Mouse (Mus musculus): ENCODE results near the gene Taar2.

DNA sequence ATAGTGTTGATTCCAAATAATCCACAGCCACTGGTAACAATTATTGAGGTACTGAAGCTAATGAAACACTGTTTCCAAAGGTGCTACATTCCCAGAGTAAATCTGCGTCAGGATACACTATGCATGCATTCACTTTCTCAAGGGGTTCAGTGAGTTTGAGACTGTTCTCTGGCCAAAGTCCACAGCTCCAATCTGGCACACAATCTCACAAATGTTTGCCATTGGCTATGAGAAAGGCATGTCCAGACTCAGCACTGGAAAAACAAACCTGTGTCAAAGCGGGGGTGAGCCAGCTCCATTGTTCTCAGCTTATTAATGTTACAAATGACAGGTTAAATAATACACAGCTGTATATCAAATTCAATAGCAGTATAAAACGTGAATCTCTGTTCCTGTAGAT, 20.7 kb downstream of the Taar2 start:
- TF ChIP-seq EP300 (optimal IDR thresholded peaks at IDR 0.05) (no peak), CTCF (IDR thresholded peaks at IDR 0.05; ENCODE audit: low read depth) (no peak)

Data from stomach, postnatal 0 days (tissue).